Mouse (Mus musculus) thymus, postnatal 36 days (tissue): ENCODE data around the gene Snca.

ENCODE experiments used
- DNase-seq, 2 experiments: peaks; one replicate each; pipeline ENCODE4 v3.0.0; 2022; ENCODE audit warnings: mixed read lengths in 2 of 2

Snca gene

DNA sequence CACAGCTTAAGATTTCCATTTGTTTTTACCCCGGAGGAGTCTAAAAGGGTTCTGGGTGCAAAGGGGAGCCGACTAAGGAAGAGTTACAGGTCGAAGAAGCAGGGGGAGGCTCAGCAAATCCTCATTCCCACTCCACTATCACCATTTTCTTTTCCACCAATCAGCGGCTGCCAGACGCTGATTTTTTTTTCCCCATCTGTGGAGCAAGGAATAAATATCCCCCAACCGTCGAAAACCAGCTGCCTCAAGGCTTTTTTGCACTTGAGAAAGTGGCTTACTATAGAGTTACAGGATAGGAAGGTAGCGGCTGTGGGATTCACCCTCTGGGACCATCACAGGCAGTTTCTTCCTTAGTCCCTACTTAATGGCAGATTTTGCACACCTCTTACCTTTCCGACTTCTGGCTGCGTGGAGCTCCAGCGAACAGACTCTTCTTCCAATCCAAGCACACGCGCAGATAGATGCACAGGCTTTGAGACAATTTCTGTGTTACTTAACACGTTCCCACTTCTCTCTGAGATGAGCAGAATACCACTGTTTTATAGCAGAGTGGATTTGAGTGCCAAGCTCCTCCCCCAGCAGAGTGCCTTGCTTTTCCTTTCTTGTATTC is at the start of gene Snca:
Snca (minus strand) TSS at position 574 of the 610 bp plus-strand sequence.
- no peak for DNase-seq

DNA sequence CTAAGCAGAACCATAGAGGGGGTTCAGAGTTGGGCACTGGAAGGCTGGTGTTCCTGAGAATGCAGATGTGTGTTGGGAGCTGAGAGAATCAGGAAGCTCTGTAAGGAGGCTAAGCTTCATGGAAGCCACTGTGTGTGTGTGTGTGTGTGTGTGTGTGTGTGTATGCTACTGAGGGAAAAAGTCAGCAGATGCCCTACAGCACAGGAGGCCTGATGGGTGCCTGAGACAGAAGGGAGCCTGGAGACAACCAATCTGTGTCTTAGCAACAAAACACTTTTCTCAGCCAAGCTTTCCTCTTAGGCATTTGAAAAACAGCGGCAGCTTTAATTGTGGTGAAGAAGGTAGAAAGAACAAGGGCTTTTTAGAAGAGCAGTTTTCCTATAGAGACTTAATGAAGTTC is 40.5 kb upstream of the Snca start:
- no peak for DNase-seq

DNA sequence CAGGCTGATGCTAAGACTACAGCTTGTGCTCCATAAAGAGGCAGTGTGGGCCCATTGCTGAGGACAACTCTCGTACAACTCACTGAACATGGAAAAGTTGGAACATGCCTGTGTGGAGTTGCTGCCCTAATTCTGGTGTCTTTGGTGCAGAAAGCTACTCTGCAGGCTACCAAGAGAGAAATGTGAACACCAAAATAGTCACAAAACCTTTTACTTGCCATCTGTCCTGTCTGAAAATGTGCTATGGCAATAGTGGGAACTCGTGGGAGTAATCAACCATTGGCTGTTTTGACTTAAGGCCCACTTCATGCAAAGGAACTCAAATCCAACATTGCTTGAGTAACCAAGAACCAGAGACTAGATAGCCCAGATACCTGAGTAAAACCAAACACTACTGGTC is 26.9 kb upstream of the Snca start:
- no peak for DNase-seq

DNA sequence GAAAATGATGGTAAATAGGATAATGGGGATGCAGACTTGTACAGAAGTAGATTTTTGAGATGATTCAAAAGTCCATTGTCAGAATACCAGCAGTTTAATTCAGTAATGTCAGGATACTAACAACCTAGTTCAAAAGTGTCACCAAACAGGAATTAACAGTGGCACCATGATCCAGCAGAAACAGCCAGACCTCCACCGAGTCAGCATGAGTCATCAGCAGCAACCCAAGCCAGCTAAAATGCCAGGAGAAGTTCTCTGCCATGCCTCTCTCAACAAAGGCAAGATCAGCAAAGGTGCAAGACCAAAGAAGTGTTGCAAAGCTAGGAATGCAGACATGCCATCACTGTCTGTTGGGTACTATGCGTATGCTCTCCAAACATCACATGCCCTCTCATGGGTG is 22.0 kb upstream of the Snca start:
- no peak for DNase-seq

DNA sequence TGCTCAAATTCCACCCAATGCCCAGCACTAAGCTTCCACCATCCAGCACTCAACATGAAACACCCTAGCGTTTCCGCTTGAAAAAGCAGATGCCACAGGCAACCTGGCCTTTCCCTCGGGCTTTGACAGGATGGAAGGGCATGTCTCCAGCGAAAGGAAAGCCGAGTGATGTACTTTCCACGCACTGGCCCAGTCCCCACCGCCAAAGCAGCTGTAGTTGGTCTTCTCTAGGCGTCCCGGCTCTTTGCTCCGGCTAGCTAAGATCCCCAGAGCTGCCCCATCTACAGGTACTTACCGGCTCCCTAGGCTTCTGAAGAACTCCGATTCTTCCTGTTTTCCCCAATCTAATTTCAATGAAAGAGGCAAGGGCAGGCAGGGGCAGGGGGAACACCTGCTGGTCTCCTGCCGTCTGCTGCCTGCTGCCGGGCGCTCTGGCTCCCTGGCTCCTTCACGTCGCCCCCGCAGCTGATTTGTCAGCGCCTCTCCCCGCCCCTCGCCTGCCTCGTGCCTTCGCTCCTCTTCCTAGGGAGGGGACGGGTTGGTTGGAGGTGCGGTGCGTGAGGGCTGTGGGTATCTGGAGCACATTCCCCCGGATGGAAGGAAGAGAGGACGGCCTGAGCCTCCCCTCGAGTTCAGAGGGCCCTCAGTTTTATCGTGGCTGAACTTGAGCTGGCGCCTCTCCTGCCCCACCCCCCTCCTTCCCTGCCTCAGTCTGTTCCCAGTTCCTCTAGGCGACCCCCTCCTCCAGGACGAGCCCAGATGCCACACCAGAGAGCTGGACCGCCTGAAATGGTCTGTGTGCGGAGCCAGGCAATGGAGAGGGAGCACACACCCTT is 1.0 kb downstream of the Snca start:
- DNase-seq, result peak in 1 of 2 experiments; percentile 3

DNA sequence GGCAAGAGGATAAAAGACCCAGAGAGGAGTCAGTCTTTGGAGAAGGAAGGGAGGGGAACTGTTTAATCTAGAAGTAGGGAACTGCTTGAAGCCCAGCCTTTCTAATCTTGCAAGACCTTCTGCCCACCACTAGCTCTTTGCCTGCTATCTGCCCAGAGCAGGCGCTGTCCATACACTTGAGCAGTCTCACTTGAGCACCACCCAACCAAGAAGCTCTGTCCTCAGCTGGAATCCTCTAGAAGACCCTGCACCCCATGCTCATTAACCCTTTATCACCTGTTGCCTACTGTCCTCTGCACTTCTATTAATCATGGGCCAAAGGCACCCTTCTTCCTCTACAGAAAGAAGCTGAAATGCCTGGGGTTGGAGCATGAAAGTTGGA is 1.6 kb downstream of the Snca start:
- no peak for DNase-seq

DNA sequence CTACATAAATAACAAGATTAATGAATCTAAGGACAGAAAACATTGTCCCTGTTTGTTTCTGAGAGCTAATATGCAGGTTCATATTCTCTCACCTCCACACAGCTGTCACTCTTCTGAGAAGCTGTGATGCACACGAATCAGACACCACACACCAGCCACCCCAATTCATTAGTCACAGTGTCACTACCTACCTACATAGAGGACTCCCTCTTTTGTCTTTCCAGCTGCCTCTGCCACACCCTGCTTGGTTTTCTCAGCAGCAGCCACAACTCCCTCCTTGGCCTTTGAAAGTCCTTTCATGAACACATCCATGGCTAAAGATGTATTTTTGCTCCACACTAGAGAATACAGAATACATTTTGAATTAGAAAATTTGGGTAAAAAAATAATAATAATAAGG is 2.4 kb downstream of the Snca start:
- no peak for DNase-seq

DNA sequence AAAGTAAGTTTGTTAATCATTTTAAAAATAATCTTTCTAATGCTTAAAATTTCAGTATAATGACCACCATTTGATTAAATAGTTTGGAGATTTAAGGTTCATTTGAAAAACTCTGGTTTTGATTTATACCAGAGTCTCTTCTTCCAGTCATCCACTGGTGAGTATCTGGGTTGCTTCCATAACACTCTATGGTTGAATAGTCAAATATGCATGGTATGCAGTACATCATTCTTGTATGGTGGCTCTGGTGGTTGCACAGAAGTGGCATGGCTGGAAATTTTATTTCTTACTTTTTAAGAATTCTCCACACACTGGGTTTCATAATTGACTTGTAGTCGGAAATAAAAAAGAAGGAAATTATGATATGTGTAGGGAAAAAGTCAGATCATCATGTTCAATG is 10.4 kb downstream of the Snca start:
- no peak for DNase-seq

DNA sequence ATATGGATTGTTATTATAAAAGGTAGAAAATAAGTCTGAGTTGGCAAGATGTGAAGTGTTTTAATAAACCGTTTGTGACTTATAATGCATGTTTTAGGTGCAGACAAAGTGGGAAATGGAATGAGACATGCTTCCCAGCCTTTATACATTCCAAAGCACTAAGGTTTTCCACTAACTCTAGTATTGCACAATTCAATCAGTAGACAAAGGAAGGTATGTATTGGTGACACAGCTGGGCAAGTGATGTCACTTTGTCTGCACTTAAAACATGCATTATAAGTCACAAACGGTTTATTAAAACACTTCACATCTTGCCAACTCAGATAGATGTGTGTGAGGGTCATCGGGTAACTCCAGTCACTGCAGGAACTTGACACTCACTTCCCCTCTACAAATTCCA is 16.1 kb downstream of the Snca start:
- no peak for DNase-seq

DNA sequence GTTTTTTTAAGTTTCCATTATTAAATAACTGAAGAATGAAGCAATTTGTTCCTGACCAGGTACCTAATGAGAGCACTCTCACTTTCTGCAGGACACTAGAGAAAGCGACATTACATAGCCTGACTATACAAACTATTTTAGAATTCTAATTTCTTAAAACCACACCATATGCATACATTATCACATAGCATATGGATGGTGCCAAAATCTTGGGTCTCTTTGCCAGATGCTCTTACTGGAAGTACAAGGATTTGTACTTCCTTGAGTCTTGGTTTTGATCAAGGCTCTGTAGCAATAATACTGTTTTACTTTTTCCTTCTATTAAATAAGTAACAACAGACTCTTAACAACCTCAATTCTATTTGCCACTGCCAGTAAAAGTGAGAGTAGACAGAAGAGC is 31.4 kb downstream of the Snca start:
- no peak for DNase-seq

DNA sequence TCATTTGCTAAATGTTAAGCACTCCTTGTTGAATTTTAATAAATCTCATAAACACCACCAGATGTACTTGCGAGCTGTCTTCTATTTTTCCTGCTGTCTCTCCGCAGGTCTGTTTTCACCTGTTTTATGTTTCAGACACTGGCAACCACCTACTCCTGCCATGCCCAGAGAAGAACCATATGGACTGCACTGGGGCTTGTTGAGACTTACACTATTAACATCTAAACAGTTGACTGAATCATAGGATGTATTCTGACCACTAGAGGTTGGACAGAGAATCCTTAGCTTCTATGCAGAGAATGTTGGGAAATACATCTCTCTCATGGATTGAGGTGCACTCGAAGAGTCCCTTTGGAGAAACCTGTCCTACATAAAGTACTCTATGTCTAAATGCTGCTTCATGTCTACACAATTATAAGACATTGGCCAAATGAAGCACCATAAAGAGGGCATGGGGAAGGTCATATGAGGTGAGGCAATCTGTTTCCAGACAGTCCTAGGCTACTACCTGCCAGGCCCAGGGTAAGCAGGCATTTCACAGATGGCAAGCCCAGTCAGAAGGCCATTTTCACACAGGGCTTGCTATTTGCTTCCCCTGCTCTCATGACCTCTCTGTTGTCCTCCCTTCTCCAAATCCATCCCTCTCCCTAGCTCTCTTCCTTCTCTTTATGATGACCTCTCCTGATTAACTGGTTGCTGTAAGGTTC is 35.8 kb downstream of the Snca start:
- DNase-seq, result no peak

DNA sequence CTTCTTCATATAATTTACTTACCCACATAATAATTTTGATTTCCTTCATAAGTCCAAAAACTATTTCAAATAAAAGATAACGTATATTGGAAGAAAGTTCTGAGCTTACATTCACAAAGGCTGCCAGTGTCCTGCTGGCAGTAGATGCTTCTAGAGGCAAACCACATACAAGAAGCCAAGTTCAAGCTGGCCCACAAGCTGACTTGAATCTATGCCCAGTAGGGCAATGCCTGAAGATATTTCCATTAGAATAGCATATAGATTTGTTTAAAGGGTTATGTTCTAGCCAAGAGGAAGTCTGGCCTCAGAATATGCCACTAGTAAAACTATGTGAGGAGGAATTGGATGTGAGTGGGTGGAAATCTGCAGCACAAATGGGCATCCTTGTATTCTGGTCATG is 42.7 kb downstream of the Snca start:
- DNase-seq, result no peak

DNA sequence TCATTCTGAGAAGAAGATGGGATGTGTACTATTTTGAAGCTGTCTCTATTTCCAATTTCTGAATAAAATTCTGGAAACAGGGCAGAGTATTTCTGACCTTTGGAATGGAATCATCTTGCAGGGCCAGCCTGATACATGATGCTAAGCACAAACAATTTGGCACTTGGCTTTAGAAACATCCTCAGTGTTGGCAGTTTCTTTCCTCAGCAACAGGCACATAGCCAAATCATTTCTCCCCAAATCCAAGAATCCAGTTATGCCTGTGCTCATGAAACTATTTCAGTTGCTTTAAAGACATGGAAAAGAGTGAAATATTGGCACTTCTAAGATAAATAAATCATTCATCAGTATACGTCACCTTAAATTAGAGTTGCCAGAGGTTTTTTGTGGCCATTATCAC is 57.8 kb downstream of the Snca start:
- no peak for DNase-seq

DNA sequence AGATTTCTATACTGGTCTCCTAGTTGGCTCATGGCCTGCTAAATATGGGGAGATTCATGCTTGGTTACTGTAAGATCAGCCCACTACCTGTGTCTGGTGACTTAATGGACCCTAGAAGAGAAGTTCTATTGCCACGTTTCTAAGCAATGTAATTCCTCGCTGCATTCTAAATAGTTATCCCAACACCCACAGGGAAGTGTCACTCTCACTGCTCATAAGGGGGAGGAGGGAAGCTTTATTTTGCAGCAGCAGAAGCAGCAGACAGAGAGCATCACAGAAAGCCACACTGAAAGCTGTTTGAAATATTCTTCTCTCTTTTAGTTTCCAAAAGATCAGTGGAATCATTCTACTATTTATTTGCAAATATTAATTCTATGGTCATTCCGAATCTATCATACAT is 64.0 kb downstream of the Snca start:
- no peak for DNase-seq

DNA sequence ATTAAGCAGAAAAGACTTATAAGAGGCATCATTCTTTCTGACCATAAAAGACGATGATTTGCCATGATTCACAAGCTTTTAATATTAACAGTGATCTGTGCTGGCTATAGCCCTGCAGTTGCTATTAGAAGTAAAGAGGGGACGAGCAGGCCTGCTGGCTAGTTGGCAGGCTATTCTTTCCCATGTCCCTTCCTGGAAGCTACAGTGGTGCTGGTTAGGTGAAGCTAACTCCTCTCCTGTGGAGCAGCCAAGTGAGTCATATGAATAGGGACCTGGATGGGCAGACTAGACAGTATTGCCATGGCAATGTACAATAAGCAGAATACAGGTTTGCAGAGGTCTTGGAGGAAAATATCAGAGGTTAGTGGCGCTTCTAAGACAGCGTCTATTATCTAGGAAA is 66.8 kb downstream of the Snca start:
- no peak for DNase-seq

DNA sequence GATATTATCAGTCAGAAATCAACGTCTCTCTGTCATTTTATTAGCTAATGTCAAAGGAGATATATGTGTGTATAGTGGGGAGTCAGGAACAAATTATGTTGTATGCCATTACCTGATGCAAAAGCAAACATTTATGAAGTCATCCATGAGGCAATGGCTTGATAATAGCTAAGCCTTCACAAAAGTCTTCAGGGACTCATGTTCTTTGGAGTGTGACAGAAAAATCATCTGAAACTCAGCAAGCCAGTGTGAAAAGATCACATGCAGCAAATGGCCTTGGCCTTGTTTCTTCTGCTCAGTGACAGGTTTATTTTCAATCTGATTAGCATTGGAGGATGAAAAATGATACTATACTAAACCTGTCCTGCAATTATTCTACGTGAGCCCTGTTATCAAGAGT is 67.9 kb downstream of the Snca start:
- no peak for DNase-seq

DNA sequence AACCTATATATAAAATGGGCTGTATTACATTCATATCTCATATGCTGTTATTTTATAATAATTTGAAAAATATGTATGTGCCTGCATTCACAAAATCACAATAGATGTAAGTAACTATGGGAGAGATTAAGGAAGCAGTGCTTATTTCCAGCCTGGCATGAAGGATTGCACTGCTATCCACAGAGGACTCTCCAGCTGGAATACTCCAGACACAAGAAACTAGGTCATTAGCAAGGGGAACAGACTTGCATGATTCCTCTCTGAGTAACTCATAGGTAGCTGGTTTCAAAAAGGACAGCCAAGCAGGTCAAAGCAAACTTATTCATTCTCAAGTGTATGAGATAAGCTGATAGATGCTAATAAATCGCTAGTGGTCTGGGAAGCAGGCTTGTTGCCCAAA is 74.7 kb downstream of the Snca start:
- no peak for DNase-seq

DNA sequence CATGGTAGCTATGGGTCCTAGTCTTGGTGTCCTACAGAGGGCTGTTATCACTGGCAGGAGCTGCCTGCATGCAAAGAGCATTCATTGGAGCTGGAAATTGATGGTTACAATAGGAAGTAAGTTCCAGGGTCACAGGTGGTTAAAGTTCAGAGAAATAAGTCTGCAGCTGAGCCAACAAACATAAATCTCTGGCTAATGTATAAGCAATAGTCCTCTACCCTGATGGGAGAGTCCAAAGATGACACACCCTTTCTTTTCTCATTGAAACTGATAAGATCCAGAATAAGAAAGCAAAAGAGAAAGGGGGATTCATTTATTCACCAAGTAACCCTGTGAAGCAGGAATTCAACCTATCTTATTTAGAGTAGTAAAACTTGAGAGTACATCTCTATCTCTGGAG is 83.7 kb downstream of the Snca start:
- no peak for DNase-seq

DNA sequence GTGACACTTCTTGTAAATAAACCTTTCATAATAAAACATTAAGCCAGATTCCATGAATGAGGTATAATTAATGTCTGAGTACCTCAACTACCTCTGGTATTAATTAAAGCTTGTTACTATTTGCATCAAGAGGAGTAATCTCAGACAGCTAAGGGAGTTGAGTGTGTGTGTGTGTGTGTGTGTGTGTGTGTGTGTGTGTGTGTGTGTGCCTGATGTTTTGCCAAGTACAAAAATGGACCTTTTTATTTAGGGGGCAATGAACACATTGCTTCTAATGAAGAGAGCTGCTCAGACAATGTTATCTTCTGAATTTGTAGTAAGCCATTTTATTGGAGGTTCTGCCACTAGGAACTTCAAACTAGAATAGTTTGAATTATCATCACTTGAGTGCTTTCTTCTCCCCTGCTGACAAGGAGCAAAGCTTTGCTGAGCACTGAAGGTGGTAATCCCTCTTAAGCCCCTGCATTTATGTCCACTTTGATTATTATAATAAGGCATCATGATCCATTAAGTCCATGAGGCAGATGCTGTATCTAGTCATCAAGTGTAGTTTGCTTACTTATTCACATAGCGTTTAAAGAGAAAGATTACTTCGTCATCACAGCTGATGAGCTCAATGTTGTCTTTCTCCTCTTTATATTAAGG is 88.1 kb downstream of the Snca start:
- DNase-seq, result no peak

DNA sequence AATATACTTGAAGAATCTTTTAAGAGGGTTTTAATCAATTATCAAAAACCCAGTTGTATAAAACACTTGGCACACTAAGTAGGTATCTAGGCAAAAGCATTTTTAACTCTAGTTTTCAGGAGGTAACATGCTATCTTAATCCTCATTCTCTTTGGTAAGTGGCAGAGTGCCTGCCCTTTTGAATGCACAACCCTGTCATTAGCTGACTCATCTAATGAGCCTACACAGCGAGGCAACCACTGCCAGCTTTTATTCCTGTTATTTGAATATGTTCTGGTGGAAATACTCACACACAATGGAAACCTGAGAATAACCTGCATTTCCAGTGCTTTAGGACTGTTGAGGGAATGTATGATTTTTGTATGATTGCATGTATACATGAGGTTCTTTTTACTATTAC is 89.9 kb downstream of the Snca start:
- DNase-seq, result no peak

DNA sequence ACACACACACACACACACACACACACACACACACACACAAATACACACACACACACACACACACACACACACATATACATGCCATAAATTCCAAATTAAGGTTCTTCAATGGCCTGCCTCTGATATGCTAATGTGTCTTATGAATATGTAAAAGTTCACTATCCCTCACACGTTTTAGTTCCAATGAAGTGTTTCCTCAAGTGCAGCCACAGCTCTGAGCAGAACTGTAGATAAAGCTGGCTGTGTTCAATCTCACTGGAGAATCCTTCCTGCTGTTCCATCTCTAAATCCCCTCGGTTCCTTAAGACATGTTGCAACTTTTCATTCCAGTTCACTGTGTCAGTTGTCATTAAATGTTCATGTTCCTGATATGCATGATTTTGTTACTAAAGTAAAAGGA is 98.5 kb downstream of the Snca start:
- DNase-seq, result no peak

DNA sequence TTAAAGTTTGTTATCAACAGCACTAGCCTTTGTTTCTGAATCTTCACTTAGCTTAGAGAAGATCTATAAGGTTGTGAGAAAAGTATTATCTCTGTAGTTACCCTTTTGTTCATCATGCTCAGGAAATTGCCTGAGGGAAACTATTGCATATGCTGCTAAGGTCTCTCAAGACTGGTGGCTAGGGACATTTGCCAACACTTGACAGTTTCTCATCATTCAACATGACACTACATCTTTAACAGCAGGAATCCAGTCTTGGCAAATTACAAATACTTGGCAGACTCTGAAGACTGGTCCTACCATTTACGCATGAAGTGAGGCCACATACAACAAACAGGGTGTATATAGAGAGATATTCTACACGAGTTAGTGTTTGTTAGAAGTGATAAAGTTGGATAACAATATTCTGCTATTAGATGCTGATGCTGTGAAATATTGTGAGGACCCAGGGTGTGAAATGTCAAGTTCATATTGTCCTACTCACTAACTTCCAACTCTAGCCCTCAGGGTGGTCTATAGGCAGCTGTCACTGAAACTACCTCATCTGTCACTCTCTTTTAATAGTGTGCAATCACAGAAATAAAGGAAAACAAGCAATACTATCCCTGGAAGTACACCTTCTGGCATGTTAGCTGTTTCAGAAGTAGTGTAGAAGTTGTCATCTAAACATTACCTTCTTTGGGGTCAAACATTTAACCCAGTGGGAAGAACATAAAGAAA is 105.4 kb downstream of the Snca start:
- no peak for DNase-seq

DNA sequence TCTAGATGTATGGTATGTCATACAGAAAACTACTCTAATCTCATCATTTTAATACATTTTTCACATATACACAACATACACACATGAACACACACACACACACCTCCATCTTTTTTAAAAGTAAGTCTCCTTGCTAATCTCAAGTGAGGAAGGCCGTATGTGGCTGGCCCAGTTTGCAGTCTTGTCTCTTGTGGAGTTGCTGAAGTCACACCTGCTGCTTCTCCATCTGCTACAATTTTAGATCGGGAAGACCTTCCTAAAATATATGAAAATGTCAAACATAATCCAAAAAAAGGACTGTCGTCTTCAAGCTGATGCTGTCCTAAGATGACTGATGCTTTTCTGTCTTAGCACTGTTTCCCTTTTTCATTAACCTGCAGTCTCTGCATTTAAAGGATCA is 112.1 kb downstream of the Snca start:
- no peak for DNase-seq
